Mouse (Mus musculus): ENCODE results near the gene Rbmxl2. TPM values are rescaled to one million over a fixed set of nuclear protein-coding genes. Genes with fewer than 3 reads are reported as not detected.

Gene Rbmxl2
- polyA plus RNA-seq, 1 experiment from 2014 or later: not detected

- peak; percentile 42 for DNase-seq (ENCODE audit: low spot score)
- H3K36me3 ChIP-seq (ENCODE audit: insufficient read depth, low read length): no peaks in the 10 kb centered on the region
- no peaks in the 10 kb centered on the region for H3K9me3 ChIP-seq (replicated peaks; ENCODE audit: low read length)
- H3K27me3 ChIP-seq (ENCODE audit: insufficient read depth, low read length): no peaks in the 10 kb centered on the region
- no peak overlapping the region for H3K4me2 ChIP-seq (ENCODE audit: low read length)
- no peak overlapping the region for H3K9ac ChIP-seq (ENCODE audit: low read depth, low read length)
- no peak overlapping the region for H3K27ac ChIP-seq
- H3K4me3 ChIP-seq (replicated peaks; ENCODE audit: low read depth, low read length): no peak overlapping the region
- no peak; the same call in 1 of the 2 replicates for ATAC-seq (replicated peaks; ENCODE audit: low FRiP score, low read depth)
- TF ChIP-seq CTCF (IDR thresholded peaks at IDR 0.05; ENCODE audit: low read depth): peak; percentile 79
- no peaks in the 10 kb centered on the region for H3K4me1 ChIP-seq (replicated peaks; ENCODE audit: insufficient read depth, low read length)
Observed at GRCm38 (mm10) chr7:107215723-107216122, 6.5 kb downstream of the Rbmxl2 start.

GRCm38 (mm10) chr7:107216845-107217244, 7.6 kb downstream of the Rbmxl2 start:
- ATAC-seq (replicated peaks; ENCODE audit: low FRiP score, low read depth): no peak
- no peak overlapping the region for H3K4me2 ChIP-seq (ENCODE audit: low read length)
- no peak overlapping the region for H3K4me3 ChIP-seq (replicated peaks; ENCODE audit: low read depth, low read length)
- H3K27ac ChIP-seq: no peak overlapping the region
- H3K36me3 ChIP-seq (ENCODE audit: insufficient read depth, low read length): no peaks in the 10 kb centered on the region
- no peak overlapping the region for H3K9ac ChIP-seq (ENCODE audit: low read depth, low read length)
- no peak for DNase-seq (ENCODE audit: low spot score)
- WGBS: 77% methylated on average over 2 of the region's 2 CpGs
- H3K4me1 ChIP-seq (replicated peaks; ENCODE audit: insufficient read depth, low read length): no peaks in the 10 kb centered on the region
- TF ChIP-seq CTCF (IDR thresholded peaks at IDR 0.05; ENCODE audit: low read depth): peak; percentile 31; the same call in 1 of the 2 replicates
- H3K9me3 ChIP-seq (replicated peaks; ENCODE audit: low read length): no peaks in the 10 kb centered on the region
- no peaks in the 10 kb centered on the region for H3K27me3 ChIP-seq (ENCODE audit: insufficient read depth, low read length)

- no peak for ATAC-seq (replicated peaks; ENCODE audit: low FRiP score, low read depth)
- Histone ChIP-seq H3K36me3 (ENCODE audit: insufficient read depth, low read length) (no peaks in the 10 kb centered on the region), H3K27me3 (ENCODE audit: insufficient read depth, low read length) (no peaks in the 10 kb centered on the region)
Observed at GRCm38 (mm10) chr7:107236854-107237253, 27.6 kb downstream of the Rbmxl2 start.

GRCm38 (mm10) chr7:107237498-107237897, 28.3 kb downstream of the Rbmxl2 start:
- H3K36me3 ChIP-seq (ENCODE audit: insufficient read depth, low read length): no peaks in the 10 kb centered on the region
- no peak overlapping the region for H3K9ac ChIP-seq (ENCODE audit: low read depth, low read length)
- ATAC-seq (replicated peaks; ENCODE audit: low FRiP score, low read depth): no peak
- H3K4me2 ChIP-seq (ENCODE audit: low read length): no peak overlapping the region
- H3K4me3 ChIP-seq (replicated peaks; ENCODE audit: low read depth, low read length): no peak overlapping the region
- no peak overlapping the region for H3K27ac ChIP-seq
- H3K9me3 ChIP-seq (replicated peaks; ENCODE audit: low read length): no peaks in the 10 kb centered on the region
- H3K27me3 ChIP-seq (ENCODE audit: insufficient read depth, low read length): no peaks in the 10 kb centered on the region
- TF ChIP-seq CTCF (IDR thresholded peaks at IDR 0.05; ENCODE audit: low read depth): peak; percentile 41
- no peaks in the 10 kb centered on the region for H3K4me1 ChIP-seq (replicated peaks; ENCODE audit: insufficient read depth, low read length)
- WGBS: 62% methylated on average over 3 of the region's 3 CpGs
- DNase-seq (ENCODE audit: low spot score): peak; percentile 27

More at GRCm38 (mm10) chr7:107236854-107237253, 27.6 kb downstream of the Rbmxl2 start:
- Histone ChIP-seq H3K4me2 (ENCODE audit: low read length) (no peak overlapping the region), H3K9me3 (replicated peaks; ENCODE audit: low read length) (no peaks in the 10 kb centered on the region), H3K4me3 (replicated peaks; ENCODE audit: low read depth, low read length) (no peak overlapping the region), H3K27ac (no peak overlapping the region), H3K9ac (ENCODE audit: low read depth, low read length) (no peak overlapping the region), H3K4me1 (replicated peaks; ENCODE audit: insufficient read depth, low read length) (no peaks in the 10 kb centered on the region)
- TF ChIP-seq CTCF (IDR thresholded peaks at IDR 0.05; ENCODE audit: low read depth): no peak
- DNase-seq (ENCODE audit: low spot score): no peak
- 43% methylated on average over 3 of the region's 3 CpGs for WGBS

- ATAC-seq (replicated peaks; ENCODE audit: low FRiP score, low read depth) (no peak), DNase-seq (ENCODE audit: low spot score) (no peak)
- no peak for TF ChIP-seq CTCF (IDR thresholded peaks at IDR 0.05; ENCODE audit: low read depth)
- Histone ChIP-seq H3K27ac (no peak overlapping the region), H3K4me2 (ENCODE audit: low read length) (no peak overlapping the region), H3K4me1 (replicated peaks; ENCODE audit: insufficient read depth, low read length) (no peaks in the 10 kb centered on the region), H3K9me3 (replicated peaks; ENCODE audit: low read length) (no peaks in the 10 kb centered on the region), H3K36me3 (ENCODE audit: insufficient read depth, low read length) (no peaks in the 10 kb centered on the region), H3K27me3 (ENCODE audit: insufficient read depth, low read length) (no peaks in the 10 kb centered on the region), H3K4me3 (replicated peaks; ENCODE audit: low read depth, low read length) (no peak overlapping the region), H3K9ac (ENCODE audit: low read depth, low read length) (no peak overlapping the region)
- WGBS: 84% methylated on average over 5 of the region's 5 CpGs
Observed at GRCm38 (mm10) chr7:107241371-107241883, 32.2 kb downstream of the Rbmxl2 start.

GRCm38 (mm10) chr7:107250211-107250985, 41.2 kb downstream of the Rbmxl2 start:
- WGBS: 79% methylated on average over 5 of the region's 5 CpGs
- ATAC-seq (replicated peaks; ENCODE audit: low FRiP score, low read depth): no peak
- H3K9me3 ChIP-seq (replicated peaks; ENCODE audit: low read length): no peaks in the 10 kb centered on the region
- no peak for TF ChIP-seq CTCF (IDR thresholded peaks at IDR 0.05; ENCODE audit: low read depth)
- H3K4me1 ChIP-seq (replicated peaks; ENCODE audit: insufficient read depth, low read length): no peaks in the 10 kb centered on the region
- H3K36me3 ChIP-seq (ENCODE audit: insufficient read depth, low read length): no peaks in the 10 kb centered on the region
- no peak for DNase-seq (ENCODE audit: low spot score)
- H3K27me3 ChIP-seq (ENCODE audit: insufficient read depth, low read length): no peaks in the 10 kb centered on the region
- no peak overlapping the region for H3K27ac ChIP-seq
- no peak overlapping the region for H3K4me3 ChIP-seq (replicated peaks; ENCODE audit: low read depth, low read length)
- H3K4me2 ChIP-seq (ENCODE audit: low read length): no peak overlapping the region
- H3K9ac ChIP-seq (ENCODE audit: low read depth, low read length): no peak overlapping the region
